Mouse (Mus musculus): ENCODE measurements around the gene Pde2a. TPM values are rescaled to one million over a fixed set of nuclear protein-coding genes. Genes with fewer than 3 reads are reported as not detected.

The Pde2a gene
- total and polyA plus RNA-seq, 3 experiments = 0.08 to 0.40 TPM; not detected in 1

- in situ Hi-C loops (cut with MboI; ENCODE audit: low pct_ligation_motif_present, low pct_unique_long_range_greater_than_20kb, low sequenced_read_pairs) = no loop called here
- no peak overlapping the region for H3K27ac ChIP-seq (ENCODE audit: insufficient read depth, low read depth)
- dilution Hi-C loops (cut with MboI; ENCODE audit: extremely low pct_ligation_motif_present, extremely low pct_unique_long_range_greater_than_20kb, low sequenced_read_pairs) = no loop called here
Observed at GRCm38 (mm10) chr7:101534428-101534827, 112.9 kb downstream of the Pde2a start.

GRCm38 (mm10) chr7:101535102-101535501, 113.6 kb downstream of the Pde2a start:
- dilution Hi-C loops (cut with MboI; ENCODE audit: extremely low pct_ligation_motif_present, extremely low pct_unique_long_range_greater_than_20kb, low sequenced_read_pairs) = no loop called here

More at GRCm38 (mm10) chr7:101534428-101534827, 112.9 kb downstream of the Pde2a start:
- H3K9me3 ChIP-seq (replicated peaks; ENCODE audit: low read length) = peaks cover 3% of the 10 kb centered on the region
- no peak overlapping the region for H3K4me2 ChIP-seq (ENCODE audit: insufficient read depth, low read depth, poor library complexity, severe bottlenecking)
- H3K79me2 ChIP-seq (replicated peaks; ENCODE audit: control insufficient read depth, extremely low read depth, insufficient read depth, poor library complexity, severe bottlenecking) = no peaks in the 10 kb centered on the region
- peaks cover 56% of the 10 kb centered on the region for H3K27me3 ChIP-seq (replicated peaks)
- DNase-seq (ENCODE audit: extremely low read depth) = no peak
- no peak overlapping the region for H3K4me3 ChIP-seq (replicated peaks in 1 of 3; ENCODE audit: low read depth in 2 of 3, low read length in 2 of 3, poor library complexity in 1 of 3)
- TF ChIP-seq POLR2AphosphoS2 (IDR thresholded peaks at IDR 0.05; ENCODE audit: low read depth, low read length) (no peak), ZC3H11A (IDR thresholded peaks at IDR 0.05; ENCODE audit: low read depth, low read length) (no peak), JUN (IDR thresholded peaks at IDR 0.05; ENCODE audit: insufficient read depth, low read depth, low read length) (no peak), JUND (conservative IDR thresholded peaks at IDR 0.05; ENCODE audit: low read depth, low read length) (no peak), IRF4 (IDR thresholded peaks at IDR 0.05; ENCODE audit: low read depth, low read length) (no peak), USF1 (IDR thresholded peaks at IDR 0.05; ENCODE audit: low read depth, low read length) (no peak), TBP (conservative IDR thresholded peaks at IDR 0.05; ENCODE audit: low read depth, low read length) (no peak), HCFC1 (IDR thresholded peaks at IDR 0.05; ENCODE audit: low read depth, low read length) (no peak)
- H3K4me1 ChIP-seq (ENCODE audit: control insufficient read depth in 1 of 2, insufficient read depth in 2 of 2) = peaks cover 0 to 10% of the 10 kb centered on the region in 2 experiments; a peak in 2 of 4 replicates
- no peak overlapping the region for H3K9ac ChIP-seq (ENCODE audit: insufficient read depth, low read depth)
- no peaks in the 10 kb centered on the region for H3K36me3 ChIP-seq (replicated peaks in 1 of 2; ENCODE audit: control insufficient read depth in 1 of 2, insufficient read depth in 1 of 2, low read length in 1 of 2)

GRCm38 (mm10) chr7:101535517-101535916, 114.0 kb downstream of the Pde2a start:
- peaks cover 3% of the 10 kb centered on the region for H3K9me3 ChIP-seq (replicated peaks; ENCODE audit: low read length)
- H3K4me1 ChIP-seq (ENCODE audit: control insufficient read depth in 1 of 2, insufficient read depth in 2 of 2) = peaks cover 0 to 10% of the 10 kb centered on the region in 2 experiments; a peak in 2 of 4 replicates
- no peak overlapping the region for H3K27ac ChIP-seq (ENCODE audit: insufficient read depth, low read depth)
- no peak overlapping the region for H3K4me3 ChIP-seq (replicated peaks in 1 of 3; ENCODE audit: low read depth in 2 of 3, low read length in 2 of 3, poor library complexity in 1 of 3)
- no peaks in the 10 kb centered on the region for H3K79me2 ChIP-seq (replicated peaks; ENCODE audit: control insufficient read depth, extremely low read depth, insufficient read depth, poor library complexity, severe bottlenecking)
- dilution Hi-C loops (cut with MboI; ENCODE audit: extremely low pct_ligation_motif_present, extremely low pct_unique_long_range_greater_than_20kb, low sequenced_read_pairs) = no loop called here
- TF ChIP-seq SIN3A (IDR thresholded peaks at IDR 0.05; ENCODE audit: low read length) (no peak), RCOR1 (conservative IDR thresholded peaks at IDR 0.05; ENCODE audit: low read depth, low read length) (no peak), ZNF384 (IDR thresholded peaks at IDR 0.05; ENCODE audit: low read depth, low read length) (no peak), EP300 (IDR thresholded peaks at IDR 0.05; ENCODE audit: low read length) (no peak), ETS1 (conservative IDR thresholded peaks at IDR 0.05; ENCODE audit: low read depth, low read length) (no peak), IRF4 (IDR thresholded peaks at IDR 0.05; ENCODE audit: low read depth, low read length) (no peak)
- peaks cover 59% of the 10 kb centered on the region for H3K27me3 ChIP-seq (replicated peaks)
- DNase-seq (ENCODE audit: extremely low read depth) = no peak
- H3K36me3 ChIP-seq (replicated peaks in 1 of 2; ENCODE audit: control insufficient read depth in 1 of 2, insufficient read depth in 1 of 2, low read length in 1 of 2) = no peaks in the 10 kb centered on the region
- in situ Hi-C loops (cut with MboI; ENCODE audit: low pct_ligation_motif_present, low pct_unique_long_range_greater_than_20kb, low sequenced_read_pairs) = no loop called here
- no peak overlapping the region for H3K4me2 ChIP-seq (ENCODE audit: insufficient read depth, low read depth, poor library complexity, severe bottlenecking)
- H3K9ac ChIP-seq (ENCODE audit: insufficient read depth, low read depth) = no peak overlapping the region

More at GRCm38 (mm10) chr7:101535102-101535501, 113.6 kb downstream of the Pde2a start:
- no peak overlapping the region for H3K4me3 ChIP-seq (replicated peaks in 1 of 3; ENCODE audit: low read depth in 2 of 3, low read length in 2 of 3, poor library complexity in 1 of 3)
- H3K9ac ChIP-seq (ENCODE audit: insufficient read depth, low read depth) = no peak overlapping the region
- H3K79me2 ChIP-seq (replicated peaks; ENCODE audit: control insufficient read depth, extremely low read depth, insufficient read depth, poor library complexity, severe bottlenecking) = no peaks in the 10 kb centered on the region
- peaks cover 0 to 10% of the 10 kb centered on the region in 2 experiments; a peak in 2 of 4 replicates for H3K4me1 ChIP-seq (ENCODE audit: control insufficient read depth in 1 of 2, insufficient read depth in 2 of 2)
- peaks cover 3% of the 10 kb centered on the region for H3K9me3 ChIP-seq (replicated peaks; ENCODE audit: low read length)
- in situ Hi-C loops (cut with MboI; ENCODE audit: low pct_ligation_motif_present, low pct_unique_long_range_greater_than_20kb, low sequenced_read_pairs) = no loop called here
- peaks cover 59% of the 10 kb centered on the region for H3K27me3 ChIP-seq (replicated peaks)
- no peak for TF ChIP-seq BHLHE40 (IDR thresholded peaks at IDR 0.05; ENCODE audit: low read depth, low read length)
- no peak for TF ChIP-seq MXI1 (IDR thresholded peaks at IDR 0.05; ENCODE audit: low read depth, low read length)
- TF ChIP-seq KAT2A (IDR thresholded peaks at IDR 0.05; ENCODE audit: insufficient replicate concordance, low read length) = no peak
- no peak for TF ChIP-seq ZC3H11A (IDR thresholded peaks at IDR 0.05; ENCODE audit: low read depth, low read length)
- no peak for TF ChIP-seq TCF12 (IDR thresholded peaks at IDR 0.05; ENCODE audit: low read depth, low read length)
- TF ChIP-seq SIN3A (IDR thresholded peaks at IDR 0.05; ENCODE audit: low read length) = no peak
- TF ChIP-seq E2F4 (IDR thresholded peaks at IDR 0.05; ENCODE audit: insufficient replicate concordance, low read depth, low read length) = no peak
- TF ChIP-seq ETS1 (conservative IDR thresholded peaks at IDR 0.05; ENCODE audit: low read depth, low read length) = no peak
- TF ChIP-seq CTCF (conservative IDR thresholded peaks at IDR 0.05 in 1 of 2, IDR thresholded peaks at IDR 0.05 in 1 of 2; ENCODE audit: low read depth in 2 of 2, low read length in 2 of 2) = no peak
- no peak for TF ChIP-seq TBP (conservative IDR thresholded peaks at IDR 0.05; ENCODE audit: low read depth, low read length)
- TF ChIP-seq NRF1 (IDR thresholded peaks at IDR 0.05; ENCODE audit: low read depth, low read length) = no peak
- H3K4me2 ChIP-seq (ENCODE audit: insufficient read depth, low read depth, poor library complexity, severe bottlenecking) = no peak overlapping the region
- H3K27ac ChIP-seq (ENCODE audit: insufficient read depth, low read depth) = no peak overlapping the region
- DNase-seq (ENCODE audit: extremely low read depth) = no peak
- H3K36me3 ChIP-seq (replicated peaks in 1 of 2; ENCODE audit: control insufficient read depth in 1 of 2, insufficient read depth in 1 of 2, low read length in 1 of 2) = no peaks in the 10 kb centered on the region

Measured in CH12.LX (cell line).